Mouse (Mus musculus) small intestine, adult 2 months (tissue): Measurements from ENCODE around the gene Pkhd1. TPM values are rescaled to one million over a fixed set of nuclear protein-coding genes. Genes with fewer than 3 reads are reported as not detected.
A peak's percentile ranks its signal among the peaks of the same experiment; 100 is the strongest.

ENCODE experiments used
- H3K27ac ChIP-seq: fragments of 200-500 bp; 2 replicates; pipeline ENCODE4 v1.5.1; 2012; ENCODE audit warnings: low read depth, low read length, control low read depth, inconsistent platforms; ENCODE audit not compliant: insufficient read depth
- H3K27me3 ChIP-seq: fragments of 200-500 bp; 2 replicates; pipeline ENCODE4 v1.6.1; 2012; ENCODE audit warnings: mild to moderate bottlenecking, moderate library complexity, low read length, inconsistent platforms; ENCODE audit not compliant: control insufficient read depth, insufficient read depth
- H3K36me3 ChIP-seq: fragments of 200-500 bp; 2 replicates; pipeline ENCODE4 v1.6.1; 2012; ENCODE audit warnings: mild to moderate bottlenecking, low read length, control low read depth, inconsistent platforms; ENCODE audit not compliant: control insufficient read depth, insufficient read depth
- H3K4me1 ChIP-seq: fragments of 200-500 bp; 2 replicates; pipeline ENCODE4 v1.6.1; 2012; ENCODE audit warnings: low read length, inconsistent platforms, mixed read lengths; ENCODE audit not compliant: control insufficient read depth, insufficient read depth, insufficient read length
- H3K4me3 ChIP-seq: fragments of 200-500 bp; 2 replicates; pipeline ENCODE4 v1.5.1; 2012; ENCODE audit warnings: low read depth, mild to moderate bottlenecking, control low read depth, inconsistent platforms, low read length, moderate library complexity
- CTCF ChIP-seq: fragments of 200-500 bp; IDR thresholded peaks from 2 replicates; pipeline ENCODE4 v1.5.1; 2012; ENCODE audit warnings: low read depth, mild to moderate bottlenecking, control low read depth, inconsistent platforms, low read length, moderate library complexity, mixed read lengths; ENCODE audit not compliant: insufficient replicate concordance, insufficient read length; ENCODE audit errors: extremely low read depth
- POLR2A ChIP-seq: fragments of 200-500 bp; IDR thresholded peaks from 2 replicates; pipeline ENCODE4 v1.6.1; 2012; ENCODE audit warnings: low read depth, mild to moderate bottlenecking, control low read depth, inconsistent platforms, low read length, moderate library complexity
- WGBS: fragments of 180-500 bp; shearing (Covaris S2); methylation state at CpG from one replicate; pipeline ENCODE4 v1.1.7; 2018; 5-methylcytosine and 5-hydroxymethylcytosine counted together
- polyA plus RNA-seq: library from polyadenylated mRNA; depleted of rRNA; stranded (reverse); fragments of >200 nt; gene quantifications from 2 replicates; pipeline ENCODE4 v1.2.3, GENCODE M21; 2012; rRNA removed

Gene Pkhd1
- 0.03 and 0.11 TPM in 2 replicates for polyA plus RNA-seq

DNA sequence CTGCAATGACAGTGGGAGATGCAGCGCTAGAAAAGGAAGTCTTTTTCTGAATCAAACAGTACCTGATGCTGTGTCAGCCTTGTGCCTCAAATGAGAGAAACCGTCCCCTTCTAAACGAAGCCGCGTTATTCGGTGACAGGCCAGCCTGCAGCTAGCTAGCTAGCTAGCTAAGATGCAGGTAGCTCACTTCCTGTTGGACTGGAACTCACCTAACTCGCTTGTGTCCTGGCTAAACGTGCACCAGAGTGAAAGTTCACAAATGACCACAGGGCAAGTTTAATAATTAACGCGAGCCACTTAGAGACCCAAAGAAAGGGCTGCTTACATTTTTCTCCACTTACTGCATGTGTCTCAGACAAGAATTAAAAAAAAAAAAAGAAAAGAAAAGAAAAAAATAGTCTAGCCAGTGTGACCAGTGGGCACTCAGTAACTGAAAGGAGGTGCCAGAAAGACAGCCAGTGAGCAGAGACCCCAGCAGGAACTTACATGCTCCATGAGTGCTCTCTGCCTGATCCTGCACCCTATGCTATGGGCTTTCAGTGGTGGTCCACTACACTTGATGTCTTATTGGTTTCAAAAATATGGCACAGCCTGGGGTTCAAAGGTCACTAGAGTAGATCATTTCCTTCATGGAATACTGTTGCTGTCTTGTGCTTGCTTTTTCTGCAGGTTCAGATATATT is at the start of gene Pkhd1:
TSS of gene Pkhd1 (minus strand) at position 216 of the 682 bp plus-strand sequence.
- Histone ChIP-seq H3K4me3 (peak within 1 kb of the TSS; percentile 11; the same call in 1 of the 2 replicates), H3K27ac (no peak within 1 kb of the TSS), H3K36me3 (no peaks in the 10 kb centered on the region), H3K27me3 (no peaks in the 10 kb centered on the region), H3K4me1 (no peaks in the 10 kb centered on the region)
- 24% methylated on average over 10 of the region's 10 CpGs for WGBS
- TF ChIP-seq CTCF (no peak), POLR2A (no peak)

DNA sequence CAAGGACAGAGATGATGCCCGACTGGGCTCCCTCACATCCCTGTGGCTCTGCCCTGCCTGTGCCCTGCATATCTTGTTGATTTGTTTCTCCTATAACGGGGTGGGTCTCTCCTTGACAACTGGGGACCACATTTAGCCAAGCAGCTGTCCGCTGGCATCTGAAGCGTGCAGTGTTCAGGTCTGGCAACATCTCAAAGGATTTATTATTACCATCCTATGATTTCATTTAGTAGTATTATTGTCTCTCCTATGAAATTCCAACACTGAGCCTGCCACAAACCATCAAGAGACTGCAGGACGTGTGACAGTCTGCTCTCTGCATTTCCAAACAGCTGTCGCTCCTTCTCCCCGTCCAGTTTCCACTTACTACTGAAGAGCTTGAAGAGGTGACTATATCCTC is 49.7 kb upstream of the Pkhd1 start:
- Histone ChIP-seq H3K27me3 (no peaks in the 10 kb centered on the region), H3K27ac (no peak overlapping the region), H3K4me1 (no peaks in the 10 kb centered on the region), H3K4me3 (no peak overlapping the region), H3K36me3 (no peaks in the 10 kb centered on the region)
- TF ChIP-seq POLR2A = no peak
- no peak for TF ChIP-seq CTCF
- WGBS = 73% methylated on average over 7 of the region's 7 CpGs

DNA sequence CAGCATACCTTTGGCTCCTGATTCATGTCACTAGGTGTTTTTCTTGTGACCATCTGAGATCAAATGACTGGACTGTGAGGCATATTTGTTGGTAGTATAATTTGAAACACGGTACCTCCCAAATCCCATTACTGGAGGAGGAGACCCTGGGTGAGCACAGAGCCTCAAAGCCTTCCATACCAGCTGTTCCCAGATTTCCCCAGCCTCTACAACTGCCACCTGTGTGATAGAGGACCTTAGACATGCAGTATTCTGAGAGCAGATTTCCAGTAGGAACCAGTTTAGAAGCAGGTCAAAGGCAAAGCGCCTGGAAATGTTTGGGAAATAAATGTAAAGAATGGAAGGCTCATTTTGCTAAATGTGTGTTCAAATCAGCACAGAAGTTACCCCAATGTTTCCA is 48.4 kb upstream of the Pkhd1 start:
- TF ChIP-seq CTCF = no peak
- no peak for TF ChIP-seq POLR2A
- Histone ChIP-seq H3K36me3 (no peaks in the 10 kb centered on the region), H3K27me3 (no peaks in the 10 kb centered on the region), H3K27ac (no peak overlapping the region), H3K4me3 (no peak overlapping the region), H3K4me1 (no peaks in the 10 kb centered on the region)
- WGBS = 85% methylated on average over 2 of the region's 2 CpGs

DNA sequence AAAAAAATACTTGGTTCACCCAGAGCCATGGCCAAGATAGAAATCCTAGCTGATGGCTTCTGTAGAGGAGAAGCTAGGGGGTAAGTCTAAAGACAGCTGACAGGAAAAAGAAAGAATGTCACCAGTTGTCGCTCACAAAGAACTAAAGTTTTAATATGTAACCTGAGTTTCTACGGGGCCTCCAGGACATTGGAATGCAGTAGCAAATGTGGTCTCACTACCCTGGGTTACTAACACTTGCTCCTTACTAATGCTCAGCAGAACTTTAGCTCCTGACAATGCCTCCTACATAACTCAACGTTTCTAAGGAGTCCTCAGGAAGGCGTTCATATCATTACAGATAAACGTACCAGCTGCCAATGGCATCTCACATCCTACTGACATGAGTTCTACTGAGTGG is 37.2 kb upstream of the Pkhd1 start:
- H3K27ac ChIP-seq = no peak overlapping the region

DNA sequence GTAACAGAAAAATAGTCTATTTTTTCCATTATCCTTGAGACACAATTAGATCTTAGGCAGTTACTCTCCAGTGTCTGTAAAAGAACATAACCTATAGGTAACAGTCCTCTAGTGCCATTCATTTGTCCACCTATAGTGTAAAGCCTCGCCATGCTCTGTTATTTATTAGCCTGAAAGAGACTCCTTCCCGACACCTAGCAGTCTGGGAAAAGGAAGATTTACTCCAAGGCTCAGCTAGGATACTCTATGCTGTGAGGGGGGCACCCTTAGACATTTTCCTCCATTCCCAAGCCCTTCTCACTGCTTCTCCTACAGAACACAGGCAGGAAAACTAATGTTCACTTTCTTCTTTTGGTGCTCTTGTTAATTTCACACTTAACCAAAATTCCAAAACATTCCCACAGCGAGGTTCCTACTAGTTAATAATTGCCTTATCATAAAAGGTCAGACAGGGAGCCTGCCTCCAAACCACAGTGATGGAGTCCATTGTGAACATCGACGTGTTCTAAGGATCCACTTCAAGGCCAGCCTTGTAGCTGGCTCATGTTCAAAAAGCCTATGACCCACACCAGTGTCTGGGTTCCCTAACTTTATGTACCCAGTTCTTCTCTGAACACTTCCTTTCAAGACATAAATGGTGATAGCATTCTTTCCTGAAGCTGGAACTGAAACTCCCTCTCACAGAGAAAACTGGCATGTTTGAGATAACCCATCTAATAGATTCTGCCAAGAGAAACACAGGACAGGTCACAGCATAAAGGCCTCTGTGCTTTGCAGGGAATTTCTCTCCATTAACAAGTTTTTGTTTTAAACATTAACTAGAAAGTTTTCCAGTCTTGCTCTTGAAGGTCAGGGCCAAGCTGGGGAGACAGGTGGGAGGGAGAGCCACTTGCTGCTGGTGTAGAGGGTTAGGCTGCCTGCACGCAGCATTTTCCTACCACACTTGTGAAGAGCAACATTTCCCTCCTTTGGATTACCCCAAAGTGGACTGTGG is 35.9 kb upstream of the Pkhd1 start:
- WGBS = 29% methylated on average over 6 of the region's 6 CpGs
- Histone ChIP-seq H3K4me1 (no peaks in the 10 kb centered on the region), H3K4me3 (no peak overlapping the region), H3K27ac (no peak overlapping the region), H3K36me3 (no peaks in the 10 kb centered on the region), H3K27me3 (no peaks in the 10 kb centered on the region)
- no peak for TF ChIP-seq POLR2A
- TF ChIP-seq CTCF = no peak

More for the DNA sequence above, 37.2 kb upstream of the Pkhd1 start:
- Histone ChIP-seq H3K27me3 (no peaks in the 10 kb centered on the region), H3K4me1 (no peaks in the 10 kb centered on the region), H3K36me3 (no peaks in the 10 kb centered on the region), H3K4me3 (no peak overlapping the region)
- TF ChIP-seq CTCF (no peak), POLR2A (no peak)
- 63% methylated on average over 5 of the region's 5 CpGs for whole genome bisulfite sequencing

DNA sequence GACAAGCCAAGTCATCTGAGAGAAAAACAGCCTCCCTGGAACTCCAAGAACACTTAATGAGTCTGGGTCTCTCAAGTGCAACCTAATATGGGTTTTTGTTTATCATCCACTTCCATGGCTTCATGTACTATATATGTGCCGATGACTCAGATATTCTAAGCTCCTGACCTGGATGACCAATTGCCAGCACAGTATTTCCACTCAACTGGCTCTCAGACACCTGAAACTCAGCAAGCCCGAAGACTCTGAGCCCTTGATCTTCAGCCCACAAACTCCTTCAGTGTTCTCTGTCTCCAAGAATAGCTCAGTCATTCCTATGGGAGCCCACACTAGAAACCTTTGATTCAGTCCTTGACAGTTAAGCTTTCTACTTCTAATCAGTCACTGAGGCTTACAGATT is 17.0 kb upstream of the Pkhd1 start:
- TF ChIP-seq POLR2A (no peak), CTCF (no peak)
- WGBS = 75% methylated on average over 2 of the region's 2 CpGs

DNA sequence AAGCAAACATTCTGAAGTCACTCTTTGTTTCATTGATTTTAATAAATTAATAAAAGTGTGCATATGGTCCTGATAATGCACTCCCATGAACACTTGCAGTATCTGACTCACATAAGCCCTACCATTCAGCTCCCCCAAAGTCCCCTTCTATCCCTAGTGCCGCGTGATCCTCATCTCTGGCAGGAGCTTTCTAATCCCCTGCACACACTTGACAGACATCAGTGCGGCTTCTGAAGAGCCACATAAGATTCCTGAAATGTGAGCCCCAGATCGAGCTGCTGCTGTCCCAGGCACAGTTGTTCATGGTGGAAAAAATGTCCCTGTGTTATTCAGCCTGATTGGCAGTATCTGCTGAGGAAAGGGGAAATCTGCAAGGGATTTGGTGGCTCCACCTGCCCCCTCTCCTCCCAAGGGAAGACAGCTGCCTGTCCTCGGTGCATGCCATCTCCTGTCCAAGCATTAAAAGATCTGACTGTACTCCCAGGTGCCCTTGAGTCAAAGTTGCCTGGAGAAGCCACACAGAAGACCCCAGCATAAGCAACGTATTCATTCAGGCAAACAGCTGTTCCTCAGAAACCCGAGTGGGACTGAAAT is 15.5 kb upstream of the Pkhd1 start:
- Histone ChIP-seq H3K27me3 (no peaks in the 10 kb centered on the region), H3K36me3 (no peaks in the 10 kb centered on the region), H3K27ac (no peak overlapping the region), H3K4me3 (no peak overlapping the region), H3K4me1 (no peaks in the 10 kb centered on the region)
- TF ChIP-seq CTCF (no peak), POLR2A (no peak)
- 79% methylated on average over 7 of the region's 7 CpGs for WGBS

More for the DNA sequence above, 17.0 kb upstream of the Pkhd1 start:
- Histone ChIP-seq H3K36me3 (no peaks in the 10 kb centered on the region), H3K4me1 (no peaks in the 10 kb centered on the region), H3K4me3 (no peak overlapping the region), H3K27ac (no peak overlapping the region), H3K27me3 (no peaks in the 10 kb centered on the region)
